Mouse (Mus musculus): ENCODE data around the gene Camk1g.
A peak's percentile ranks its signal among the peaks of the same experiment; 100 is the strongest.

The Camk1g gene

GRCm38 (mm10) chr1:193332018-193332417 lies 38.1 kb downstream of the Camk1g start:
- no peak for DNase-seq

- no peak for DNase-seq
Measured at GRCm38 (mm10) chr1:193330626-193331025, 39.5 kb downstream of the Camk1g start.

GRCm38 (mm10) chr1:193330172-193330571 lies 39.9 kb downstream of the Camk1g start:
- peak; percentile 86 for DNase-seq

GRCm38 (mm10) chr1:193329557-193329956 lies 40.5 kb downstream of the Camk1g start:
- DNase-seq, result no peak

- no peak for DNase-seq
Measured at GRCm38 (mm10) chr1:193327686-193328085, 42.4 kb downstream of the Camk1g start.

- no peak for DNase-seq
Measured at GRCm38 (mm10) chr1:193327216-193327615, 42.9 kb downstream of the Camk1g start.

- no peak for DNase-seq
Measured at GRCm38 (mm10) chr1:193326456-193327145, 43.5 kb downstream of the Camk1g start.

- DNase-seq, result no peak
Measured at GRCm38 (mm10) chr1:193325891-193326290, 44.2 kb downstream of the Camk1g start.

- peak; percentile 64 for DNase-seq
Measured at GRCm38 (mm10) chr1:193324224-193324623, 45.9 kb downstream of the Camk1g start.

GRCm38 (mm10) chr1:193323686-193324085 lies 46.4 kb downstream of the Camk1g start:
- no peak for DNase-seq

GRCm38 (mm10) chr1:193320398-193320797 lies 49.7 kb downstream of the Camk1g start:
- DNase-seq, result no peak

- DNase-seq, result no peak
Measured at GRCm38 (mm10) chr1:193319721-193320120, 50.4 kb downstream of the Camk1g start.

- DNase-seq, result no peak
Measured at GRCm38 (mm10) chr1:193317159-193317559, 52.9 kb downstream of the Camk1g start.

- DNase-seq, result no peak
Measured at GRCm38 (mm10) chr1:193316358-193316750, 53.7 kb downstream of the Camk1g start.

GRCm38 (mm10) chr1:193315705-193316357 lies 54.3 kb downstream of the Camk1g start:
- no peak for DNase-seq

- no peak for DNase-seq
Measured at GRCm38 (mm10) chr1:193311596-193311995, 58.5 kb downstream of the Camk1g start.

- no peak for DNase-seq
Measured at GRCm38 (mm10) chr1:193310519-193311085, 59.5 kb downstream of the Camk1g start.

GRCm38 (mm10) chr1:193309785-193310518 lies 60.1 kb downstream of the Camk1g start:
- DNase-seq, result no peak

- no peak for DNase-seq
Measured at GRCm38 (mm10) chr1:193306832-193307231, 63.3 kb downstream of the Camk1g start.

GRCm38 (mm10) chr1:193305386-193305785 lies 64.7 kb downstream of the Camk1g start:
- no peak for DNase-seq

GRCm38 (mm10) chr1:193303096-193303495 lies 67.0 kb downstream of the Camk1g start:
- DNase-seq, result no peak

GRCm38 (mm10) chr1:193302093-193302405 lies 68.0 kb downstream of the Camk1g start:
- DNase-seq, result no peak

- DNase-seq, result no peak
Measured at GRCm38 (mm10) chr1:193301216-193302092, 68.6 kb downstream of the Camk1g start.

All from right cerebral cortex, postnatal 14 days (tissue).